Mouse (Mus musculus) central nervous system, embryonic 18 days (tissue): Measurements from ENCODE around the gene A730015C16Rik. TPM values are rescaled to one million over a fixed set of nuclear protein-coding genes. Genes with fewer than 3 reads are reported as not detected.

ENCODE experiments used
- polyA plus RNA-seq: library from polyadenylated mRNA; depleted of rRNA; stranded (reverse); fragments of >200 nt; gene quantifications from 2 replicates; pipeline ENCODE4 v1.2.3, GENCODE M21; 2012; rRNA removed

The A730015C16Rik gene
- polyA plus RNA-seq, result 0.04 and 0.12 TPM in 2 replicates

GRCm38 (mm10) chr4:108848505-108848848 is at the start of gene A730015C16Rik:
TSS of gene A730015C16Rik (minus strand) at chr4:108848619.

GRCm38 (mm10) chr4:108878963-108879822 is 30.8 kb upstream of the A730015C16Rik start, which contains the start of gene Rab3b:
TSS of gene Rab3b (plus strand) at chr4:108879063.

GRCm38 (mm10) chr4:108847715-108848504 is 509 bp downstream of the A730015C16Rik start, which contains the start of gene Kti12:
TSS of gene Kti12 (plus strand) at chr4:108847785.

GRCm38 (mm10) chr4:108834115-108834970 is 14.1 kb downstream of the A730015C16Rik start, which contains the start of gene Txndc12:
TSS of gene Txndc12 (plus strand) at chr4:108834601.

GRCm38 (mm10) chr4:108832916-108833827 is 15.2 kb downstream of the A730015C16Rik start, which contains the start of gene Btf3l4:
TSS of gene Btf3l4 (minus strand) at chr4:108833614.

Other genes starting within 250 kb of the A730015C16Rik start
- gene Cc2d1b, start 228.7 kb downstream of the A730015C16Rik start, polyA plus RNA-seq, result 42.7 and 45.0 TPM in 2 replicates
- 0.16 and 0.20 TPM in 2 replicates for gene 3110021N24Rik, start 129.0 kb downstream of the A730015C16Rik start, polyA plus RNA-seq
- 12.3 and 12.8 TPM in 2 replicates for gene Zfyve9, start 67.8 kb downstream of the A730015C16Rik start, polyA plus RNA-seq
- 120 and 121 TPM in 2 replicates for gene Btf3l4, start 15.0 kb downstream of the A730015C16Rik start, polyA plus RNA-seq
- gene Txndc12, start 14.0 kb downstream of the A730015C16Rik start, polyA plus RNA-seq, result 58.9 and 59.6 TPM in 2 replicates
- gene Kti12, start 834 bp downstream of the A730015C16Rik start, polyA plus RNA-seq, result 23.4 and 24.2 TPM in 2 replicates
- gene Rab3b, start 30.4 kb upstream of the A730015C16Rik start, polyA plus RNA-seq, result 127 and 132 TPM in 2 replicates
- gene Nrd1, start 152.0 kb upstream of the A730015C16Rik start, polyA plus RNA-seq, result 131 and 159 TPM in 2 replicates